Mouse (Mus musculus): ENCODE measurements around the gene Lipt2.
A peak's percentile ranks its signal among the peaks of the same experiment; 100 is the strongest.

The Lipt2 gene

GRCm38 (mm10) chr7:100170756-100171155 lies 11.7 kb downstream of the Lipt2 start:
- DNase-seq (ENCODE audit: low spot score in 2 of 2), result no peak

- DNase-seq (ENCODE audit: low spot score in 2 of 2), result no peak
Measured at GRCm38 (mm10) chr7:100176269-100176668, 17.2 kb downstream of the Lipt2 start, which contains the start of gene Kcne3. Kcne3 (plus strand) TSS chr7:100176502.

- DNase-seq (ENCODE audit: low spot score in 2 of 2), result peak; percentile 15 to 37
Measured at GRCm38 (mm10) chr7:100178016-100178890, 19.2 kb downstream of the Lipt2 start.

- DNase-seq (ENCODE audit: low spot score in 2 of 2), result no peak
Measured at GRCm38 (mm10) chr7:100178891-100179233, 19.8 kb downstream of the Lipt2 start.

GRCm38 (mm10) chr7:100179394-100179793 lies 20.3 kb downstream of the Lipt2 start:
- no peak for DNase-seq (ENCODE audit: low spot score in 2 of 2)

- no peak for DNase-seq (ENCODE audit: low spot score in 2 of 2)
Measured at GRCm38 (mm10) chr7:100179836-100180407, 20.8 kb downstream of the Lipt2 start.

GRCm38 (mm10) chr7:100181176-100181575 lies 22.1 kb downstream of the Lipt2 start:
- no peak for DNase-seq (ENCODE audit: low spot score in 2 of 2)

GRCm38 (mm10) chr7:100181614-100182013 lies 22.5 kb downstream of the Lipt2 start:
- DNase-seq (ENCODE audit: low spot score in 2 of 2), result no peak

- no peak for DNase-seq (ENCODE audit: low spot score in 2 of 2)
Measured at GRCm38 (mm10) chr7:100182388-100182787, 23.3 kb downstream of the Lipt2 start.

- DNase-seq (ENCODE audit: low spot score in 2 of 2), result peak; percentile 30 to 31
Measured at GRCm38 (mm10) chr7:100187601-100188000, 28.5 kb downstream of the Lipt2 start.

- DNase-seq (ENCODE audit: low spot score in 2 of 2), result no peak
Measured at GRCm38 (mm10) chr7:100190167-100190566, 31.1 kb downstream of the Lipt2 start.

- peak; percentile 31 for DNase-seq (ENCODE audit: low spot score in 2 of 2)
Measured at GRCm38 (mm10) chr7:100190778-100191177, 31.7 kb downstream of the Lipt2 start.

- DNase-seq (ENCODE audit: low spot score in 2 of 2), result no peak
Measured at GRCm38 (mm10) chr7:100201191-100201590, 42.1 kb downstream of the Lipt2 start.

- no peak for DNase-seq (ENCODE audit: low spot score in 2 of 2)
Measured at GRCm38 (mm10) chr7:100203616-100204015, 44.5 kb downstream of the Lipt2 start.

GRCm38 (mm10) chr7:100204871-100205270 lies 45.8 kb downstream of the Lipt2 start:
- DNase-seq (ENCODE audit: low spot score in 2 of 2), result no peak

- DNase-seq (ENCODE audit: low spot score in 2 of 2), result no peak
Measured at GRCm38 (mm10) chr7:100206144-100206543, 47.1 kb downstream of the Lipt2 start.

- DNase-seq (ENCODE audit: low spot score in 2 of 2), result no peak
Measured at GRCm38 (mm10) chr7:100207886-100208285, 48.8 kb downstream of the Lipt2 start.
